Mouse (Mus musculus): ENCODE results near the gene Pla2g4c. TPM values are rescaled to one million over a fixed set of nuclear protein-coding genes. Genes with fewer than 3 reads are reported as not detected.

Pla2g4c gene
- polyA plus RNA-seq, 1 experiment from 2014 or later: 2.1 TPM

DNA sequence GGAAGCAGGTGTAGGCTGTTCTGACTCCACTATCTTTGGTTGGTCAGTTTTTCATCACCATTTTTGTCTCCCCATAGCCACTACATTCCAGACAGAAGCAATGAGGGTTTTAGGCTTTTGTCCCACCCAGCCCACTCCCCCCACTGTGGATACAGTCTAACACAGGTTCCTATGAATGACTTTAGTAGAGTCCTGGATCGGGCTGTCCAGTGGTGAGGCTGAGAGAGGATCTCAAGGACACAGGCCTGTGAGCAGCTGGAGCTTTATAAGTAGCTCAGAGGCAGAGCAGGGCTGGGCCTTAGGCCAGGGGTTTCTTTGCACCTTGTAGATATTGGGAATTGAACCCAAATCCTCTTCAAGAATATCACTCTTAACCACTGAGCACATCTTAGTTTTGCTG, 22.8 kb upstream of the Pla2g4c start:
- H3K4me2 ChIP-seq (ENCODE audit: low read depth, low read length): no peak overlapping the region
- no peaks in the 10 kb centered on the region for H3K9me3 ChIP-seq (ENCODE audit: low read length)
- H3K27ac ChIP-seq (ENCODE audit: low read depth): no peak overlapping the region
- H3K27me3 ChIP-seq (ENCODE audit: insufficient read depth, low read length): no peaks in the 10 kb centered on the region
- no peak for DNase-seq
- no peak overlapping the region for H3K9ac ChIP-seq (replicated peaks)
- TF ChIP-seq EP300 (IDR thresholded peaks at IDR 0.05; ENCODE audit: low read depth): no peak
- no peak for TF ChIP-seq CTCF (IDR thresholded peaks at IDR 0.05; ENCODE audit: low read depth)
- ATAC-seq: no peak
- H3K4me1 ChIP-seq (ENCODE audit: insufficient read depth): no peaks in the 10 kb centered on the region
- WGBS (ENCODE audit: insufficient replicate concordance): 76% methylated on average over 1 of the region's 1 CpGs
- H3K36me3 ChIP-seq (replicated peaks; ENCODE audit: insufficient read depth, low read length): peaks cover 86% of the 10 kb centered on the region
- no peak overlapping the region for H3K4me3 ChIP-seq (ENCODE audit: low read depth, low read length)

DNA sequence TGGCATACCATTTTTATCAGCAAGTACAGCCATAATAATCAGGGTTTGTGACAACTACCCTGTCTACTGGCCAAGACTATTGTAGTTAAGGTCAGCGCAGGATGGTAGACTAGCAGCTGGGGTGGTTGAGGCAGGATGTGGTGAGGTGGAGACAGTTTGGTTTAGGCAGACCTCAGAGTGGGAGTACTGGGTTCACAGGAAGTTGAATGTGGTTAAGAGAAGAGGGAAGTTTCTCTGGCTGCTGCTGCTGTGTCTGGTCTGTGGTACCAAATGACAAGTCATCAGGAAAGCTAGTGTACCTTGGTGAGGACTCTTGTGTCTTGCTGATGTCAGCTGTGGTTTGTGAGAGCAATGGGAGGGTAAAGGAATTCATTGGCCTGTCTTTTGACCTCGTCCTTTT, 21.7 kb upstream of the Pla2g4c start:
- no peak overlapping the region for H3K27ac ChIP-seq (ENCODE audit: low read depth)
- no peak overlapping the region for H3K9ac ChIP-seq (replicated peaks)
- DNase-seq (no peak), ATAC-seq (peak; percentile 53)
- no peak overlapping the region for H3K4me2 ChIP-seq (ENCODE audit: low read depth, low read length)
- no peaks in the 10 kb centered on the region for H3K4me1 ChIP-seq (ENCODE audit: insufficient read depth)
- peaks cover 88% of the 10 kb centered on the region for H3K36me3 ChIP-seq (replicated peaks; ENCODE audit: insufficient read depth, low read length)
- no peak for TF ChIP-seq CTCF (IDR thresholded peaks at IDR 0.05; ENCODE audit: low read depth)
- no peak for TF ChIP-seq EP300 (IDR thresholded peaks at IDR 0.05; ENCODE audit: low read depth)
- H3K27me3 ChIP-seq (ENCODE audit: insufficient read depth, low read length): no peaks in the 10 kb centered on the region
- H3K4me3 ChIP-seq (ENCODE audit: low read depth, low read length): no peak overlapping the region
- 41% methylated on average over 2 of the region's 2 CpGs for WGBS (ENCODE audit: insufficient replicate concordance)
- no peaks in the 10 kb centered on the region for H3K9me3 ChIP-seq (ENCODE audit: low read length)

DNA sequence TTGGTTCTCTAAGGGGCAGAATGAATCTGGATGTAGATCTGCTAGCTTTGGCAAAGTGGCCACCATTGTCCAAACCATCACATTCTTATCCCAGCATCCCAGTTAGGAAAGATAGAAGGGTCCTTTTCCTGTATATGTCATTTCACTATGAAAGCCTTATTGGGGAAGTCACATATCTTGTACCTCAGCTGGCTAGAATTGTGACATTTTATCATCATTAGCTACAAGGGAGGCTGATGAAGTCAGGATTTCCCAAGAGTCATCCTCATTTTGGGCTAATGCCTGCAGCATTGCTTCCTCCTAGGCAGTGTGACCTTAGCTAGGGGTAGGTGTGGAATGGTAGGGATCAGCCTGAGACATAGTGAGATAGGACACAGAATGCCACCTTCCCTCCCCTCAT, 21.1 kb upstream of the Pla2g4c start:
- Histone ChIP-seq H3K9me3 (ENCODE audit: low read length) (no peaks in the 10 kb centered on the region), H3K9ac (replicated peaks) (no peak overlapping the region), H3K36me3 (replicated peaks; ENCODE audit: insufficient read depth, low read length) (peaks cover 88% of the 10 kb centered on the region), H3K4me3 (ENCODE audit: low read depth, low read length) (no peak overlapping the region), H3K27ac (ENCODE audit: low read depth) (no peak overlapping the region), H3K4me1 (ENCODE audit: insufficient read depth) (no peaks in the 10 kb centered on the region), H3K4me2 (ENCODE audit: low read depth, low read length) (no peak overlapping the region), H3K27me3 (ENCODE audit: insufficient read depth, low read length) (no peaks in the 10 kb centered on the region)
- ATAC-seq (no peak), DNase-seq (no peak)
- TF ChIP-seq CTCF (IDR thresholded peaks at IDR 0.05; ENCODE audit: low read depth) (no peak), EP300 (IDR thresholded peaks at IDR 0.05; ENCODE audit: low read depth) (no peak)

DNA sequence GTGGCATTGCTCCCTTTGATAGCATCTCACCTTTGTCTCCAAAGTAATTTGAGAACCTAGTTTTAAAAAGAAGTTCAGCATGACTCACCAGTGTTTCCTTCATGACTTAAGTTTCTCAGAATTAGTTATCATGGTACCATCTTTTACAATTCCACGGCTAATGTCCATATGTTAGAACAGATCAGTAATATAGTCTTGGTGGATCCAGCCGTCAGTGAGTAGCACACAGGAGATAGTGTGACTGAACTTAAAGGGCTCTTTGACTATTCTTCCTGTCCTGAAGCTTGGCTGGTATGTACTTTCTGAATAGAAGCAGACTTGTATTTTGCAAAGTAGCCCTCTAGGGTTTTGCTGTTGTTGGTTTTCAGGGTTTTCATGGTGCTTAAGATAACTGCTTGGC, 15.0 kb upstream of the Pla2g4c start:
- Histone ChIP-seq H3K27me3 (ENCODE audit: insufficient read depth, low read length) (no peaks in the 10 kb centered on the region), H3K9me3 (ENCODE audit: low read length) (no peaks in the 10 kb centered on the region), H3K4me2 (ENCODE audit: low read depth, low read length) (no peak overlapping the region), H3K4me1 (ENCODE audit: insufficient read depth) (peaks cover 2% of the 10 kb centered on the region; the same call in 1 of the 2 replicates), H3K27ac (ENCODE audit: low read depth) (no peak overlapping the region), H3K9ac (replicated peaks) (no peak overlapping the region), H3K36me3 (replicated peaks; ENCODE audit: insufficient read depth, low read length) (peaks cover 68% of the 10 kb centered on the region), H3K4me3 (ENCODE audit: low read depth, low read length) (no peak overlapping the region)
- TF ChIP-seq CTCF (IDR thresholded peaks at IDR 0.05; ENCODE audit: low read depth) (no peak), EP300 (IDR thresholded peaks at IDR 0.05; ENCODE audit: low read depth) (no peak)
- DNase-seq: no peak
- 62% methylated on average over 2 of the region's 2 CpGs for WGBS (ENCODE audit: insufficient replicate concordance)
- ATAC-seq: no peak

DNA sequence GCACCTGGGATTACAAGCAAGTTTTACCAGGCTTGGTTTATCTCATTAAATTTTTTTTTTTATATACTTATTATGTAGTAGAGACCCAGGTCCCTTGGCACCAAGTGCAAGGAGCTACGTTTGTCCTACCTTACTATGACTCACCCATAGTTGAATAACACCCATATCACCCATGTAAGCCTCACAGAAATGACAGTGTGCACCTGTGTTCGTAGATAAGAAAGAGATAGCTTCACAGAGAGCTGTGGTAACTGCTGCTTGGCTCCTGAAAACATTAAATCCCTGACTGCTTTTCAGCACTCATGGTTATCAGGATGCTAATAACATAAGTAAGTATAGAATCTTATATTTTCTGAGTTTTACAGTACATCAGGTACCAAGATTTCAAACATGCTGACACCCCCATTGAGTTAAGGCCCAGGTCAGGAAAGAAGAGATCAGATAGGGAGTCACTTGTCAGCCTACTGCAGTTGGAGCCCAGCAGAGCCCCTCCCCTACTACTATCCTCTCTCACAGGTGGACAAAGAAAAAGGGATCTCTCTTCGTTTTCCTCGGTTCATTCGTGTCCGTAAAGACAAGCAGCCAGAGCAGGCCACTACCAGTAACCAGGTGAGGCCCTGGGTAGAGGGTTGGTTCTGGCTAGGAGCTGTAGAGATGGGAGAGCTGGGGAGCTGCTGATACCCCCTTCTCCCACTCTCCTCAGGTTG, 13.8 kb upstream of the Pla2g4c start:
- Histone ChIP-seq H3K9me3 (ENCODE audit: low read length) (no peaks in the 10 kb centered on the region), H3K27me3 (ENCODE audit: insufficient read depth, low read length) (no peaks in the 10 kb centered on the region), H3K36me3 (replicated peaks; ENCODE audit: insufficient read depth, low read length) (peaks cover 58% of the 10 kb centered on the region), H3K27ac (ENCODE audit: low read depth) (no peak overlapping the region), H3K4me3 (ENCODE audit: low read depth, low read length) (no peak overlapping the region), H3K4me1 (ENCODE audit: insufficient read depth) (peaks cover 2% of the 10 kb centered on the region; the same call in 1 of the 2 replicates), H3K4me2 (ENCODE audit: low read depth, low read length) (no peak overlapping the region), H3K9ac (replicated peaks) (no peak overlapping the region)
- DNase-seq (no peak), ATAC-seq (peak; percentile 84)
- TF ChIP-seq EP300 (IDR thresholded peaks at IDR 0.05; ENCODE audit: low read depth): peak; percentile 76
- no peak for TF ChIP-seq CTCF (IDR thresholded peaks at IDR 0.05; ENCODE audit: low read depth)
- WGBS (ENCODE audit: insufficient replicate concordance): 77% methylated on average over 6 of the region's 6 CpGs

DNA sequence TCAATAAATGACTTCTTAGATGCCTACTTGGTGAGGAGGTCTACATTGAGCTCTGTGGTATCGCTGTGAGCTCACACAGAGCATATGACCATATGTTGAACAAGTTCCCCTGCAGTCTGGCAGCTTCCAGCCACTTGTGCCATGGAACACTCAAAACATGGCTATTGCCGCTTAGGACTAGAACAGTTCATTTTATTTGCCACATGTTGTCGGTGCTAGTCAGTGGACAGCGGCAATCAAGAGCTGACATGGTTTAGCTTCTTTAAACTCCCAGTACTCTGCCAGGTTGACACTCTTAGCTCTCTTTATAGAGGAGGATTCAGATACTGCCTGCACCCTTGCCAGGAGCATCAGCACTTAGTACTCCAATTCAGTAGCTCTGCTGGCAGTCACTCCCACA, 13.1 kb upstream of the Pla2g4c start:
- DNase-seq (no peak), ATAC-seq (no peak)
- Histone ChIP-seq H3K36me3 (replicated peaks; ENCODE audit: insufficient read depth, low read length) (peaks cover 50% of the 10 kb centered on the region), H3K9me3 (ENCODE audit: low read length) (no peaks in the 10 kb centered on the region), H3K27ac (ENCODE audit: low read depth) (no peak overlapping the region), H3K9ac (replicated peaks) (no peak overlapping the region), H3K27me3 (ENCODE audit: insufficient read depth, low read length) (no peaks in the 10 kb centered on the region), H3K4me3 (ENCODE audit: low read depth, low read length) (no peak overlapping the region), H3K4me2 (ENCODE audit: low read depth, low read length) (no peak overlapping the region), H3K4me1 (ENCODE audit: insufficient read depth) (peaks cover 2% of the 10 kb centered on the region; the same call in 1 of the 2 replicates)
- WGBS (ENCODE audit: insufficient replicate concordance): 90% methylated on average over 4 of the region's 4 CpGs
- no peak for TF ChIP-seq EP300 (IDR thresholded peaks at IDR 0.05; ENCODE audit: low read depth)
- TF ChIP-seq CTCF (IDR thresholded peaks at IDR 0.05; ENCODE audit: low read depth): no peak

Measured in liver, postnatal 0 days (tissue).